Mouse (Mus musculus) neural tube, embryonic 14.5 days (tissue): ENCODE results near the gene Fhl1. TPM values are rescaled to one million over a fixed set of nuclear protein-coding genes. Genes with fewer than 3 reads are reported as not detected.

Experiments
- ATAC-seq: fragments of 200-750 bp; cut with Nextera tagmentation; 2 replicates; pipeline ENCODE4 v1.8.0; 2017; ENCODE audit warnings: low read depth, mild to moderate bottlenecking, moderate TSS enrichment, moderate library complexity
- H3K27ac ChIP-seq: fragments of 300-500 bp; sonication (generic); 2 replicates; pipeline ENCODE4 v1.5.1; 2014; ENCODE audit warnings: low read depth, mild to moderate bottlenecking, control low read depth, low read length, moderate library complexity, mixed read lengths
- H3K27me3 ChIP-seq: fragments of 300-500 bp; sonication (generic); 2 replicates; pipeline ENCODE4 v1.6.1; 2014; ENCODE audit warnings: low read length; ENCODE audit not compliant: control insufficient read depth, insufficient read depth
- H3K36me3 ChIP-seq: fragments of 300-500 bp; sonication (generic); 2 replicates; pipeline ENCODE4 v1.6.1; 2014; ENCODE audit warnings: low read length, mixed read lengths; ENCODE audit not compliant: control insufficient read depth, insufficient read depth
- H3K4me1 ChIP-seq: fragments of 300-500 bp; sonication (generic); 2 replicates; pipeline ENCODE4 v1.6.1; 2014; ENCODE audit warnings: low read length; ENCODE audit not compliant: control insufficient read depth, insufficient read depth
- H3K4me2 ChIP-seq: fragments of 300-500 bp; sonication (generic); 2 replicates; pipeline ENCODE4 v1.6.1; 2014; ENCODE audit warnings: mild to moderate bottlenecking, low read depth, low read length, control low read depth
- H3K4me3 ChIP-seq: fragments of 300-500 bp; sonication (generic); 2 replicates; pipeline ENCODE4 v1.5.1; 2014; ENCODE audit warnings: low read depth, low read length, control low read depth, mixed read lengths
- H3K9ac ChIP-seq: fragments of 300-500 bp; sonication (generic); replicated peaks from 2 replicates; pipeline ENCODE4 v1.6.1; 2014; ENCODE audit warnings: low read depth, mild to moderate bottlenecking, control low read depth, low read length, mixed read lengths
- H3K9me3 ChIP-seq: fragments of 300-500 bp; sonication (generic); 2 replicates; pipeline ENCODE4 v1.6.1; 2016; ENCODE audit warnings: low read length; ENCODE audit not compliant: control insufficient read depth
- WGBS: fragments of 180-500 bp; shearing (Covaris S2); extraction: QIAGEN DNeasy Blood & Tissue Kit; methylation state at CpG from one replicate; pipeline ENCODE4 v1.1.7; 2014; 5-methylcytosine and 5-hydroxymethylcytosine counted together
- polyA plus RNA-seq: library from polyadenylated mRNA; unstranded; fragments of >200 nt; fragmentation: Nextera tagmentation; extraction: Ambion mirVana; gene quantifications from 2 replicates; pipeline ENCODE4 v1.2.1, GENCODE M21; 2014

Gene Fhl1
- polyA plus RNA-seq, 1 experiment from 2014 or later, result 247 TPM

DNA sequence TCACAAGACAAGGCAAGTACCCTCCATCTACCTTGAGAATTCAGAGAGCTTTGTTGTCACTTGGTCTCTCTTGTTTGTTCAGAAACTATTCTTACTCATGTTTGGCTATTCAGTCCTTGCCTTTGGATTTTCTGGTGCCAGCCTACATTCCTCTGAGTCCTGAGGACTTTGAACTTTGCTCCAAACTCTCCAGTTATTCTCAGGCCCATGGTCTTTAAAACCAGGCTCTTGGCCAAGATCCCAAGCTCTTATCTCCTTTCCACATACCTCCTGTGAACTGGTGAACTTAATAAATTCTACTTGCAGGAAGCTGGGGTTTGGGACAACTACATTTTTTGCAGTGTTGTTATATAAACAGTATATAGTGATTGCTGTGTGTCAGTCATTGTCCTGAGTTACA lies 38.3 kb downstream of the Fhl1 start:
- Histone ChIP-seq H3K4me1 (no peaks in the 10 kb centered on the region), H3K9ac (no peak overlapping the region), H3K4me3 (no peak overlapping the region), H3K9me3 (no peaks in the 10 kb centered on the region), H3K4me2 (no peak overlapping the region), H3K36me3 (no peaks in the 10 kb centered on the region), H3K27me3 (no peaks in the 10 kb centered on the region), H3K27ac (no peak overlapping the region)
- no peak for ATAC-seq

DNA sequence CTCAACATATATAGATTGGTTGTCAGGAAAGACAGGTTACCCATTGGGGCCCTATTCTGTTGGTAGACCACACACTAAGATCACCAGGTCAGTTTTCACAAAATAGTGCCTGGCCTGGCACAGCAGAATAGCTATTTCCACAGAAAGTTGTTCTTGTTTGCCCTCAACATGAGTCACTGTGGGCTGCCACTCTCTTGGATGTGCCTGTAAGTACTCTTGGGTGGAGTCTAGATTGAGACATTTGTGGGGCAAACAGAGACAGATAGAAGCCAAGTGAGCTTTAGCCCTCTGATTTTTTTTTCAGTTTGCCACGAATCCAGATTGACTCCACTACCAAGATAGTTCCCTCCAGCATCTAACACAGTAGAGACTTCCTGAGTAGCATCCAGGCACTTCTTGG lies 40.2 kb downstream of the Fhl1 start:
- Histone ChIP-seq H3K4me2 (no peak overlapping the region), H3K9ac (no peak overlapping the region), H3K4me3 (no peak overlapping the region), H3K4me1 (no peaks in the 10 kb centered on the region), H3K27me3 (no peaks in the 10 kb centered on the region), H3K27ac (no peak overlapping the region), H3K9me3 (no peaks in the 10 kb centered on the region), H3K36me3 (no peaks in the 10 kb centered on the region)
- 76% methylated on average over 1 of the region's 1 CpGs for WGBS
- ATAC-seq, result no peak

DNA sequence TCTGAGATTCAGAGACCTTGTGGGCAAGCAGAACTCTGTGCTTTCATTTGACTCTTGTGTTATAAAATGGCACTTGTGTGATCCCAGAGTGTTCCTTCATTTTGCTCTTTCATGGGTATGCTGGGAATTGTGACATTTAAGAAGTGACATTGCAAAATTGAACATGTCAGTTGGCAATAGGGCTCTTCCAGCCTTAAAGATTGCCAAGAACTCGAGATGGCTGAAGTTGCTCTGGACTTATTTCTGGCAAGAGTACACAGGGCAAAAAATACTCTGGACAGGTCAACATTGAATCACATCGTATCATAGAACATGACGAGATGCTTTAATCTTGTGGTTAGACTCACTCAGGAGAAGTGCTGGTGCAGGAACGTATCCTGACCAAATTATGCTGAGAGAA lies 41.7 kb downstream of the Fhl1 start:
- ATAC-seq, result no peak
- H3K27me3 ChIP-seq, result no peaks in the 10 kb centered on the region
- no peaks in the 10 kb centered on the region for H3K4me1 ChIP-seq
- H3K4me2 ChIP-seq, result no peak overlapping the region
- 93% methylated on average over 4 of the region's 4 CpGs for WGBS
- H3K9me3 ChIP-seq, result no peaks in the 10 kb centered on the region
- no peak overlapping the region for H3K9ac ChIP-seq
- H3K4me3 ChIP-seq, result no peak overlapping the region
- no peaks in the 10 kb centered on the region for H3K36me3 ChIP-seq
- H3K27ac ChIP-seq, result no peak overlapping the region

DNA sequence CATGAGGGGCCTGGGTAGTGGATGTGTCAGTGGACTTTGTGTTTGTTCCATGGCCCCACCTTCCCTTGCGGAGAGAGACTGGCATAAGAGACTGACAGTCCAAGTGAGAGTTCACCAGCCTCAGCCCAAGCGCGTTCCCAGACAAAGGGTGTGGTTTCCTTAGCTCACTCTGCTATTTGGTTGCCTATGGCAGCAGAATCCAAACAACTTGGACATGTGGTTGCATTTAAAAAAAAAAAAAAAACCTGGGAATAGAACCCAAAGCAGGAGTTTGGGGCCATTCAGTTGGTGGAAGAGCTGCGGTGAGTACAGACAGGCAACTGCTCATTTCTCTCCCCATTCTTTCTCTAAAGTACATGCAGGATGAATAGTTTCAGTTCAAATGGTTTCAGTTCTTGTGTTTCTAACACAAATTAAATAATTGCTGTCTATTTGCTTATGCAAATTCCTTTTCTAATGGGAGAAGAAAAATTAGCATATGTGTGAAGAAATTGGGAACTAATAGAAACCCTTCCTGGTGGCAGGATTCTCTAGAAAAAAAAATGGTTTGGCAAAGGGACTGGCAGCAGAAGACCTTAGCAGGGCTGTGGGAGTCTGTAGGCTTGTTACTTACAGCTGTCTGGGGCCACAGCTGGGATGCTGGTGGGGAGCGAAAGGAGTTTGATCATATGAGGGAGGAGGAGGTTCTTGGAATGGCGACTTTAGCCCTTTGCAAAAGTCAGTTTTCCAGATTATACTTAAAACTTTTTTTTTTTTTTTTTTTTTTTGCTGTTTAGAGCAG lies 54.9 kb downstream of the Fhl1 start:
- no peaks in the 10 kb centered on the region for H3K4me1 ChIP-seq
- H3K27ac ChIP-seq, result no peak overlapping the region
- H3K27me3 ChIP-seq, result no peaks in the 10 kb centered on the region
- peak; percentile 44; the same call in 1 of the 2 replicates for ATAC-seq
- no peak overlapping the region for H3K9ac ChIP-seq
- H3K36me3 ChIP-seq, result no peaks in the 10 kb centered on the region
- H3K4me2 ChIP-seq, result no peak overlapping the region
- no peak overlapping the region for H3K4me3 ChIP-seq
- 78% methylated on average over 6 of the region's 6 CpGs for WGBS
- H3K9me3 ChIP-seq, result no peaks in the 10 kb centered on the region

DNA sequence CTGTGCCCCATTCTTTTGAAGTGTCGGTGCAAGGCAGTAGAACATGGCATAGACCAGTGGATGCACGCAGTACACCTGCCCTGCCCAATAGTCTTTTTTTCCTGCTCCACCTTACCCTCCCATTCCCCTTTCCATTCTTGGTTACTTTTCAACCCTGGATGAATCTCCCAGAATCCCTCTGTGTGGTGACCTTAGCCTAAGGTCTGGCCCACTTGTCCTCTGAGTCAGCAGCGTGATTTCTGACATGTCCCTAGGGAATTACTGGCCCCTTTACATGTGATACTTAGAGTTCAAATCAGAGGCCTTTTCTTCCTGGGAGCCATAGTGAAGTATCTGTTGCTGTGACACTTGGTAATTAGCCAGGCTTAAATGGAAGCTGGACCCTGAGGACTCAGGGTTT lies 55.9 kb downstream of the Fhl1 start:
- Histone ChIP-seq H3K9me3 (no peaks in the 10 kb centered on the region), H3K27ac (no peak overlapping the region), H3K4me1 (no peaks in the 10 kb centered on the region), H3K9ac (no peak overlapping the region), H3K4me3 (no peak overlapping the region), H3K36me3 (no peaks in the 10 kb centered on the region), H3K27me3 (no peaks in the 10 kb centered on the region), H3K4me2 (no peak overlapping the region)
- WGBS, result 57% methylated on average over 3 of the region's 3 CpGs
- no peak for ATAC-seq

DNA sequence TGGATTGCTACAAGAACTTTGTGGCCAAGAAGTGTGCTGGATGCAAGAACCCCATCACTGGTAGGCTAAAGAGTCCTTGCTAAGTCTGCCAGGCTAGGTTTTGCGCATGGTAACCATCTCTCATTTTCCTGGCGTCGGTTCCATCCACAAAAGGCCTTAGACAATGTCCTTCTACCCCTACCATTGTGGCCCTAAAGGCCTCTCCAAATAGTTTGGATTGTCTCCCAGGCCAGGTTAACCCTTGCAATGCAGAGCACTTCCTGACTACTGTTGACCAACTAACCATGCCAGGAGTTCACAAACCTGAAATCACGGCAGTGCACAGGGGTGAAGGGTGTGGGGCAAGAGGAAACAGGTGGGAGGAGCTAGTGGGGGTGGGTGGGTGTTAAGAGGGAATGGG lies 59.0 kb downstream of the Fhl1 start:
- H3K36me3 ChIP-seq, result no peaks in the 10 kb centered on the region
- no peaks in the 10 kb centered on the region for H3K4me1 ChIP-seq
- no peak overlapping the region for H3K9ac ChIP-seq
- no peak overlapping the region for H3K27ac ChIP-seq
- no peak overlapping the region for H3K4me3 ChIP-seq
- H3K9me3 ChIP-seq, result no peaks in the 10 kb centered on the region
- no peaks in the 10 kb centered on the region for H3K27me3 ChIP-seq
- WGBS, result 76% methylated on average over 4 of the region's 4 CpGs
- no peak for ATAC-seq
- H3K4me2 ChIP-seq, result no peak overlapping the region

DNA sequence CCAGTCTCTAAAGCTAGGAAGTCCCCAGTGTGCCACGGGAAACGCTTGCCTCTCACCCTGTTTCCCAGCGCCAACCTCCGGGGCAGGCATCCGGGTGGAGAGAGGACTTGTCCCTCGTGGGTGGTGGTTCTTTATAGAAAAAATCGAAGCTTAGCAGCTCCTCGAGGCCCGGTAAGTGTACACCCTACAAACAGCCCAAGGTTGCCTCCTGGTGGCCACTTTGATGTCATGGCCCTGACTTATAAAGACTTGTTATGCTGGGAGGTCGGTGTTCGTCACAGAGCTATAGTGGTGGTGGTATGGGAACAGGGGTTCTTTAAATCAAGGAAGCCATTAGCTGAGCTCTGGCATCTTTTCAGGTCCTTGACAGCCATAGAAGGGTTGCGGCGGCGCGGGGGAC lies 59.7 kb downstream of the Fhl1 start:
- H3K9me3 ChIP-seq, result no peaks in the 10 kb centered on the region
- ATAC-seq, result peak; percentile 60; the same call in 1 of the 2 replicates
- H3K27ac ChIP-seq, result no peak overlapping the region
- WGBS, result 51% methylated on average over 14 of the region's 15 CpGs
- H3K4me1 ChIP-seq, result no peaks in the 10 kb centered on the region
- H3K36me3 ChIP-seq, result no peaks in the 10 kb centered on the region
- no peak overlapping the region for H3K4me2 ChIP-seq
- no peak overlapping the region for H3K9ac ChIP-seq
- H3K27me3 ChIP-seq, result no peaks in the 10 kb centered on the region
- no peak overlapping the region for H3K4me3 ChIP-seq

DNA sequence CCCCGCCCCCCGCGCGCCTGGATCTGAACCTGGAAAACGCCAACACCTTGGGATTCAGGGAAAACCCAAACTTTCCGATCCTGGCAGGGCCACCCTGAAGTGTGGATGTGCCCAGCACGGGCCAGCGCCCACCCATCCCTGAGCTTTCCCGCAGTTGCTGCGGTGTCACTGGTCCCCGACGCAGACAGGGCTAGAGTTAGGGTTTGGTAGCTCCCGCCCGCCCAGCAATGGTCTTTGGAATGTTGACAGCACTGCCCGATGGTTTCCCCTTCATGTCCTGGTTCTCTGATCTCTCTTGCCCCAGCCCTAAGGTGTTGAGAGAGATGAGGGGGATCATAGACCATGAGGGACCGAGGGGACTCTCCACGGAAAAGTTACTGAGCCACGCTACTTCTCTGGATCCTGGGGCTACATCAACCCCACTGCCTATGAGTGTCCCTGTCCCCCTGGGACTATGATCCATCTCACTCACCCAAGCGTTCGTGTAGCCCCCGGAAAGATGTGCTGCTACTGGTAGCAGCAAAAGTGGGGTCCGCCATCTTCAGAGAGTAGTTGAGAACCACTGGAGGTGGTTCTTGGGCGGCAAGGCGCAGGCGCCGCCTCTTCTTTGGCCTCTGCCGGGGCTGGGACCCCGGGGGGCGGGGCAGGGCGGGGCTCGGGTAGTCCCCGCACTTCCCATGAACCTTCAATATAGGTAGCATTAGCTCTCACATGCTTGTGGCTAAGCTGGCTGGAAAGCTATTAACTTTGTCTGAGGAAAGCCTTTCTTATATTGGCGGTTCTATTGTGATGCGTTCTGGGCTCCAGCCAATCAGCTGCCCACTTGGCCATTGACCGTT lies 90.4 kb downstream of the Fhl1 start, which contains the start of gene Map7d3:
TSS of gene Map7d3 (minus strand) at position 562 of the 839 bp plus-strand sequence.
- Histone ChIP-seq H3K9me3 (no peaks in the 10 kb centered on the region), H3K27ac (no peak within 1 kb of the TSS), H3K27me3 (no peaks in the 10 kb centered on the region), H3K9ac (0 out of 2 replicates have a peak within 1 kb of the TSS, but pooled peaks have one; percentile 7), H3K4me2 (peak within 1 kb of the TSS; percentile 57), H3K4me3 (peak within 1 kb of the TSS; percentile 35), H3K36me3 (no peaks in the 10 kb centered on the region), H3K4me1 (no peaks in the 10 kb centered on the region)
- peak; percentile 72; the same call in 1 of the 2 replicates for ATAC-seq
- 20% methylated on average over 28 of the region's 35 CpGs for WGBS

DNA sequence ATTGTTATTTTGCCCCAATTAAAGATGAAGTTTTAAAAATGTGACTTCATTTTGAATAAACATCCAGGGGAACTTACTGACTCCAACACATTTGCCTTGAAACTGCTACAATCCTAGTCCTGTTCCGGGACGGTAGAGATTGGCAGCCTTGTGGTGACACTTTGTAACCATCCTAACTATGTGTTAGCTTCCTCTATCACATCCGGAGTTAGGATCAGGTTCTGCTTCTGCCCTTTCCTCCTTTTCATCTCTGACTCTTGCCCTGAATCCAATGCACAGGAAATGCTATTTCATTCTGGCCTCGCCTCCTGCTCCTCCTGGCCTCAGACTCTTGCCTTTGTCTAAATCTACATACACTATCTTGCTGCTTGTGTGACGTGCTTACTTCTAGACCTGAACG lies 95.9 kb downstream of the Fhl1 start:
- Histone ChIP-seq H3K4me2 (no peak overlapping the region), H3K9ac (no peak overlapping the region), H3K36me3 (no peaks in the 10 kb centered on the region), H3K27me3 (no peaks in the 10 kb centered on the region), H3K4me3 (no peak overlapping the region), H3K27ac (no peak overlapping the region), H3K9me3 (no peaks in the 10 kb centered on the region), H3K4me1 (no peaks in the 10 kb centered on the region)
- WGBS, result 83% methylated on average over 6 of the region's 6 CpGs
- ATAC-seq, result no peak
